Mouse (Mus musculus) c-Kit-positive CD71-positive TER-119-positive erythroid progenitor cells, embryonic 14.5 days (primary cell): ENCODE measurements around the gene Med23.

ENCODE experiments used
- DNase-seq: peaks from one replicate; pipeline ENCODE4 v3.0.0-alpha.2; 2013; ENCODE audit warnings: low spot score

Gene Med23

GRCm38 (mm10) chr10:24873624-24874023 is 3.8 kb downstream of the Med23 start:
- peak; percentile 19 for DNase-seq

- DNase-seq = no peak
Observed at GRCm38 (mm10) chr10:24886008-24886407, 16.2 kb downstream of the Med23 start.

GRCm38 (mm10) chr10:24888343-24888742 is 18.6 kb downstream of the Med23 start:
- DNase-seq = no peak

- DNase-seq = no peak
Observed at GRCm38 (mm10) chr10:24895927-24896326, 26.1 kb downstream of the Med23 start.

GRCm38 (mm10) chr10:24905627-24906026 is 35.8 kb downstream of the Med23 start:
- DNase-seq = no peak

- DNase-seq = no peak
Observed at GRCm38 (mm10) chr10:24911199-24911598, 41.4 kb downstream of the Med23 start.

DNA sequence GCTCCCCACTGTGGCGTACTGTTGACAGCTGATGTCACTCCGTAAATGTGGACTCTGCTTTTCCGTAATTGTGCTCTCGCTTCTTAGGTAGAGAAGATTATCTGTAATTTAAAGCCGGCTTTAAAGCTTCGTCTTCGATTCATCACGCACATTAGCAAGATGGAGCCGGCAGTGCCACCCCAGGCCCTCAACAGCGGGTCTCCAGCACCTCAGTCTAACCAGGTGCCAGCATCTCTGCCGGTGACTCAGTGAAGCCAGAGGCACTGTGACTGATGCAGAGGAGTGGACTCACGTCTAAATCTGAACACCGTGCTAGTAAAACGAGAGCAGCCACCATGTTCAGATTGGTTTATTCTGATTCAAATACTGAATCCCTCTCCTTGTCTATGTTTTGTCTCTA is 42.8 kb downstream of the Med23 start:
- no peak for DNase-seq

GRCm38 (mm10) chr10:24915486-24915885 is 45.7 kb downstream of the Med23 start:
- DNase-seq = no peak

DNA sequence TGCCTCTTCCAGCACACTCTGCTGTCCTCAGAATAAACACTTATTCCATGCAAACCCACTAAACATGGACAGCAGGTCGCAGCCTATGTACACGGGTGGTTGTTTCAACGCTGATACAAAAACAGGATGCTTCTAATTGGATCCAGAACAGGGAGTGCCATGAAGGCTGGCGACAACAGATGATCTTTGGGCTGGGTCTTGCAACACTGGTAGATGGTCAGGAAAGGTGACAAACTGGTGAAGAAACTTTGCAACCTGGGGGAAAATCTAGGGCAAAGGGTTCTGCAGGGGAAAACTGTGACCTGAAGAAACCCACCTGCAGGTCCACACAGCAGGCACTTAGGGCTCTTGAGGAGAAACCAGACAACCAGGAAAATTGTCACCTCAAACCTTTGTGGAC is 53.2 kb downstream of the Med23 start:
- DNase-seq = no peak

DNA sequence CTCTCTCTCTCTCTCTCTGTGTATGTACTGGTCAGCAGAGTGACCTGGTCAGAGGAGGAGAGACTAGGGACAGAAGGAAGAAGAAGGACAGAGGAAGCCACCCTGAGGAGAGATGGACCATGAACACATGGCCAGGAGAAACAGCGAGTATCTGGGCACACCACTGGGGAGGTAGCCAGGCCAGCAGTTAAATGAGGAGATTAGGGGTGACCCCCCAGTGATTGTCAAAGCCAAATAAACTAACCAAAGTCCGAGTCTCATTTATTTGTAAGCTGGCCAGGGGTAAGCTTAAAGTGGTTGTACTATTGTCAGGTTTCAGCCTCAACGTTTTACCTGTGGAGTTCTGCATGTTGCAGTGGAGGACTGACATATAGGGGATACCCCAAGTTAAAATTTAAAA is 54.5 kb downstream of the Med23 start:
- no peak for DNase-seq

DNA sequence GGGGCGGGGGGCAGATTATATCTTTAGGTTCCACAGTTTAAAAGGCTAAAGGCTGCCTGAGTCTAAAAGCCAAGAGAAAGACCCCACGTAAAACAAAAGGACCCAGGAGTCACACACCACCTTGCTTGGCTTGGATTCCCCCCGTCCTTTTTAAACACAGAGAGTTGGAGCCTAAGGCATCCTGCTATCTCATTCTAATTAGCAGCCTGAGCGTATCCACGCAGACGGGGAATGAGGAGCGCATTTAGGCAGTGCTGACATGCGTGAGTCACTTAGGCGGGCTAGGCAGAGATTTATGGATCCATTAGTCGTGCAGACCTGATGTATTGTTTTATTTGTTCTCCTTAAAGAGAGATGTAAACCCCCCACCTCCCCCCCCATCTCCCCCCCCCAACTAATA is 56.6 kb downstream of the Med23 start:
- no peak for DNase-seq

- DNase-seq = no peak
Observed at GRCm38 (mm10) chr10:24926962-24927720, 57.4 kb downstream of the Med23 start, which contains the start of gene Arg1. Gene Arg1 (minus strand): TSS chr10:24927484.

DNA sequence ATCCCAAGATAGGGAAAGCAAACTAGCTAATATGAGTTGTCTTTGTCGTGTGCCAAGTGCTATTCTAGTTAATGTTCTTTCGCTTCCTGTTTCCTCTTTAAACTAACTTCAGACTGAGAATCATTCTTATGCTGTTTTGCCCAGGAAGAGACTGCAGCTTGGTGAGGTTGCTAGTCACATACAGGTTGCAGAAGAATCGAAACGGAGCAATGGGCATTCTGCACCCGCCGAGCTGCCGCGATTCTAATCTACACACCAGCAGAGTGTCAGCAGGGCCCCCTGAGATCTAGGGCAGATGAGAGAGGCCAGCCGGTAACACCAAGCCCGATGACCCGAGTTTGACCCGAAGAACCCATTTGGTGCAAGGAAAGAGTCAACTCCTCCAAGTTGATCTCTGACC is 58.3 kb downstream of the Med23 start:
- no peak for DNase-seq

DNA sequence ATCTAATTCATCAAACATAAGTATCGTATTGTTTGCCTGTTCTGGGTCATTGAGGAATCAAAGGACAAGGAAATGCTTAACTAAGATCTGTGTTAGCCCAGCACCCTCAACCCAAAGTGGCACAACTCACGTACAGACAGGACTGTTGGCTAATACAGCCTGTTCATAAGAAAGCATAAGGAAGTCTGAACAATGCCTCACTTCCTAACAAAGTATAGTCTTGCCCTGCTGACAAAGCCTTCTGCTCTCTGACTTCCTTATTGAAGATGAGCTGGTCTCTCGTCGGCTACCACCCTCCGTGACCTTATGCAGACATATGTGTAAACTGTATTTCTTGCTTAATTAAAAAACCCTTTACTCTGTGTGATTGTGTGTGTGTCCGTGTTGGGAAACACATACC is 60.4 kb downstream of the Med23 start:
- no peak for DNase-seq

DNA sequence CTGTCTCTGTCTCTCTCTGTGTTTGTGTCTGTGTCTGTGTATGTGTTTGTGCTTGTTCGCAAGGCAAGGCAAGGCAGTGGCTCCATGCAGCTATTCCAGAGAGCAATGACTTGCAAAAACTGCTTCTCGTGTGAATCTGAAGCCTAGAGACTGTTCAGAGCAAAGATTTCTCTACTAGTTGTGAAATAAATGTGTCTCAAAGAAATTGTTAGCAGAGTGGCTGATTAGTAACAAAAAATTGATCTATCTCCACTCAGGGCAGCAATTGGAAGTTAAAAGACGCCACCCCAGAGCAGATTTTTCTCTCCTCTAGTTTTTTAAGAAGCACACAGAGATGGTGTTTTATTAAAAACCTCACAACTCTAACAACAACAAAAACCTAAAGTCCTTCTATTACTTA is 78.1 kb downstream of the Med23 start:
- DNase-seq = no peak

GRCm38 (mm10) chr10:24948278-24948677 is 78.5 kb downstream of the Med23 start:
- DNase-seq = no peak

DNA sequence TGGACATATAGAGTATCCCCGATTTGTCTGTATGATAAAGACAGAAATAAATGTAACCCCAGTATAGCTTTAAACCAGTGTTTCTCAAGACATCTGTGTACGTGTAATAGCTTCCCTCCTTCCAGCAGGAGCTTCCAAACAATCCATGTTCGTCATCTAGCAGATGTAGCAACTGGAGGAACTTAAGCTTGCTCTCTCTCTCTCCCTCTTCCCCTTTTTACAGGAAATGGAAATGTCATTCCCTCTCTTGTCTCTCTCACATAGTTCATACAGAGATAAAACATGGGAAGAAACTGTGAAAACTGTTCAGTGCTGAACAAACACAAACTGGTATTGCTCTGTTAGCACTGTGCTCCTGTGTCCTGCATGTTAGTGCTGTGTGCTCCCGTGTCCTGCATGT is 80.4 kb downstream of the Med23 start:
- no peak for DNase-seq

- no peak for DNase-seq
Observed at GRCm38 (mm10) chr10:24951575-24951974, 81.8 kb downstream of the Med23 start.

DNA sequence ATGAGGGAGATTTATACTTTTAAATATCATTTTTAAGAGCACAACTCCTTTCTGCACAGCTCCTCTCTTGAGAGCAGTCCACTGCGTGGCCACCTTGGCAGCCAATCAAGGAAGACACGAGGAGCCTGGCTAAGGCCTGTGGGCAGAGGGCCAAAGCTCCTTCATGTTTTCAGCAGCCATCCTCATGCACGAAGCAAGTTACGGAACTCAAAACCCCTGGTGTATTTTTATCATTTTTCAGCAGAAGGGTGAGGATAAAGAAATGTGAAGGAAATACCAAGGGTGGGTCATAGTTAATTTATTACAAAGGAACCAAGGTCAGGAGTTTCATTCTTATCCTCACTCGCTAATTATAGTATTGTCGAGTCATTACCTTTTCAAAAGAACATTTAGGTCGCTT is 82.8 kb downstream of the Med23 start:
- no peak for DNase-seq

GRCm38 (mm10) chr10:24953876-24954275 is 84.1 kb downstream of the Med23 start:
- no peak for DNase-seq

DNA sequence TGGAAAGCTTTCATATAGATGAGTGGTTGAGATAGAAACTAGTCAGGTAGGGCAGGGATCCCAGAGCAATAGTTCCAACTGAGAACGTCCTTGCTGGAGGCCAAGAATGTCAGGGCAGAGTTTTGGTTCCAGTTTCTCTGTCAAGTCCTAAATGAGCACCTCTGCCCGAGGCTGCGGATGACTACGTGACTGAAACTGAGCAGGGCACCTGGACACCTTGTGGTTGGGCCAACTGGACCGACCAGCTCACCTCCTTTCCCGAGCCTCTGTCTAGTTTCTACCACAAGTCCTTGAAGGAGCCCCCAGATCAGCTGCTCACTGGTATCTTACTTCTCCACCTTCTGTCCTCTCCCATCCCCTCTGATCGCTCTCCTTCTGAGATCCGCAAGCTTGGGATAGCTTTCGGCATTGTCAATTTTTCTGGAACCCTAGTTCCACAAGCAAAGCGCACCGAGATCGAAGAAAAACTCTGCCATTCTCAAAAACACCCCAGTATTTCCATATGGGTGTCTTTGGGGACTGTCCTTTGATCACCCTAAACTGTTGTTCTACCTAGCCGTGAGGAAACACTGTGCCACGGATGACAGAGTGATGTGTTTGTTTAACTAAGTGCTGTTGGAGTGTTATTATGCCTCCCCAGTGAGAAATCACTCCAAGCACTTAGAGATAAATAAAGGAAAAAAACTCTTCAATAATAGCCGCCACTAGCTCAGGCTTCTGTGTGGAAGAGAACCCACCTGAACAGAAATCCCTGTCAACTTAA is 88.7 kb downstream of the Med23 start:
- no peak for DNase-seq

DNA sequence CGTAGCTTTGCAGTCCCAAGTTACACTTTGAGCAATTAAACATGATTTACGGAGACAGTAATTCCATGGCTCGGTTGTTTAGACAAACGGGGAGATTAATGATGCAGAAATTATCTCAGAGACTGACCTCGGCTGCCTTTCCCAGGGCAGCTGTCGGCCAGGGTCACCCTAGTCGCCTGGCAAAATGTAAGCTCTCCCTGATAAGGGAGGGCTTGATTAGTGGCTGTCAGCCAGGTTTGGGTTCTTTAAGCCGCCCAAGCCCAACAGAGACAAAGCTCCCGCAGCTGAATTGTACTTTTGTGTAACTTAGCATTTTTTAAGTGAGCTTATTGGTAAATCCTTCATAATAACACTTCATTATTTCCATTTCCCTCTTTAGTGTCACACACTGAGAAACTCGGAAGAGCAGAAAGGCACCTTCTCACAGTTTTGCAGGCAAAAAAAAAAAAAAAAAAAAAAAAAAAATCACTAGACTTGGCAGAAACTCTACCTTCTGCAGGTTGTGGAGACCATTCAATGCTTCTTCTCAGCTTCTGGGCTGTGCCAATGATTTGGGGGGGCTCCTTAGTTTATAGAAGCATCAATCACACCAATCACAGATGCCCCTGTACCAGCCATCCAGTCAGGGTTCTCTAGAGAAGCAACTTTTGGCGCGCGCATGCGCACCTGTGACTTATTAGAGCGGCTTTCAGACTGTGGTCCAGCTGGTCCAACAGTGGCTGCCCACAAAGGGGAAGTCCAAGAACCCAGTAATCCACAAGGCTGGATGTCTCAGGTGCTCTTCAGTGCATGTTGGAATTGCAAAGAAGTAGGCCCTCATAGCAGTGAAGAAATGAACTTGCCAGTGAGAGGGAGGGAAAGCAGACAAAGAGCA is 89.5 kb downstream of the Med23 start:
- DNase-seq = no peak

GRCm38 (mm10) chr10:24961112-24961511 is 91.3 kb downstream of the Med23 start:
- DNase-seq = peak; percentile 8
